Mouse (Mus musculus) neural tube, embryonic 14.5 days (tissue): Measurements from ENCODE around the gene Slc35c2. TPM values are rescaled to one million over a fixed set of nuclear protein-coding genes. Genes with fewer than 3 reads are reported as not detected.

Experiments used
- ATAC-seq: fragments of 200-750 bp; cut with Nextera tagmentation; 2 replicates; pipeline ENCODE4 v1.8.0; 2017; ENCODE audit warnings: low read depth, mild to moderate bottlenecking, moderate TSS enrichment, moderate library complexity
- H3K27ac ChIP-seq: fragments of 300-500 bp; sonication (generic); 2 replicates; pipeline ENCODE4 v1.5.1; 2014; ENCODE audit warnings: low read depth, mild to moderate bottlenecking, control low read depth, low read length, moderate library complexity, mixed read lengths
- H3K27me3 ChIP-seq: fragments of 300-500 bp; sonication (generic); 2 replicates; pipeline ENCODE4 v1.6.1; 2014; ENCODE audit warnings: low read length; ENCODE audit not compliant: control insufficient read depth, insufficient read depth
- H3K36me3 ChIP-seq: fragments of 300-500 bp; sonication (generic); 2 replicates; pipeline ENCODE4 v1.6.1; 2014; ENCODE audit warnings: low read length, mixed read lengths; ENCODE audit not compliant: control insufficient read depth, insufficient read depth
- H3K4me1 ChIP-seq: fragments of 300-500 bp; sonication (generic); 2 replicates; pipeline ENCODE4 v1.6.1; 2014; ENCODE audit warnings: low read length; ENCODE audit not compliant: control insufficient read depth, insufficient read depth
- H3K4me2 ChIP-seq: fragments of 300-500 bp; sonication (generic); 2 replicates; pipeline ENCODE4 v1.6.1; 2014; ENCODE audit warnings: mild to moderate bottlenecking, low read depth, low read length, control low read depth
- H3K4me3 ChIP-seq: fragments of 300-500 bp; sonication (generic); 2 replicates; pipeline ENCODE4 v1.5.1; 2014; ENCODE audit warnings: low read depth, low read length, control low read depth, mixed read lengths
- H3K9ac ChIP-seq: fragments of 300-500 bp; sonication (generic); replicated peaks from 2 replicates; pipeline ENCODE4 v1.6.1; 2014; ENCODE audit warnings: low read depth, mild to moderate bottlenecking, control low read depth, low read length, mixed read lengths
- H3K9me3 ChIP-seq: fragments of 300-500 bp; sonication (generic); 2 replicates; pipeline ENCODE4 v1.6.1; 2016; ENCODE audit warnings: low read length; ENCODE audit not compliant: control insufficient read depth
- WGBS: fragments of 180-500 bp; shearing (Covaris S2); extraction: QIAGEN DNeasy Blood & Tissue Kit; methylation state at CpG from one replicate; pipeline ENCODE4 v1.1.7; 2014; 5-methylcytosine and 5-hydroxymethylcytosine counted together
- polyA plus RNA-seq: library from polyadenylated mRNA; unstranded; fragments of >200 nt; fragmentation: Nextera tagmentation; extraction: Ambion mirVana; gene quantifications from 2 replicates; pipeline ENCODE4 v1.2.1, GENCODE M21; 2014

Slc35c2 gene
- polyA plus RNA-seq, 1 experiment from 2014 or later = 59.0 TPM

DNA sequence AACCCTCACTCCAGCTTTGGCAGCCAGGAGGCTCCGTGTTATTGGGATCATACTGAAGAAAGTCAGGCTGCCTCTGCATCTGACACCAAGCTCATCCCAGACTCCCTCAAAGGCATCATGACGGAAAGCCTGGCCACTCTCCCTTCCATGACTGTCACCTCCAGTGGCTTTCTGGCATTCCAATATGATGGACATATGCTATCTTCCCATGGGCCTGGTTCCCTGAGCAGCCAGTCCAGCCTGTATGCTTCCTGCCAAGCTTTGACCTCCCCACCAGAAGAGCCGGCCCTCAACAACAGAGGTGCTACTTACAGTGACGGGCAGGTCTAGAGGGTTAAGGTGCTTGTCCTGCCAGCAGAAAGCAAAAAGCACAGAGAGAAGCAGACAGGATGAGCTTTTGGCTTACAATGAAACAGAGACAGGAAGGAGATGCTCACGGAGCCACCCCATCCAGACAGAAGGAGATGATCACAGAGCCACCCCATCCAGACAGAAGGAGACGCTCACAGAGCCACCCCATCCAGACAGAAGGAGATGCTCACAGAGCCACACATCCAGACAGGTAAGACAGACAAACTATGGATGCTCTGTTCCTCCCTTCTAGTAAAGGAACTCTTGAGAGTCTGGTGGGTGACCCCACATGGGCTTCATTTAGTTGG is 15.8 kb upstream of the Slc35c2 start:
- Histone ChIP-seq H3K9ac (no peak overlapping the region), H3K9me3 (no peaks in the 10 kb centered on the region), H3K36me3 (peaks cover 48% of the 10 kb centered on the region), H3K27ac (no peak overlapping the region), H3K27me3 (no peaks in the 10 kb centered on the region), H3K4me1 (no peaks in the 10 kb centered on the region), H3K4me3 (no peak overlapping the region), H3K4me2 (no peak overlapping the region)
- WGBS = 92% methylated on average over 6 of the region's 6 CpGs
- ATAC-seq = no peak

- Histone ChIP-seq H3K4me2 (no peak overlapping the region), H3K4me1 (no peaks in the 10 kb centered on the region), H3K27me3 (no peaks in the 10 kb centered on the region), H3K4me3 (no peak overlapping the region), H3K9ac (no peak overlapping the region), H3K9me3 (no peaks in the 10 kb centered on the region), H3K27ac (no peak overlapping the region), H3K36me3 (peaks cover 51% of the 10 kb centered on the region)
- no peak for ATAC-seq
- WGBS = 75% methylated on average over 3 of the region's 3 CpGs
Measured at GRCm38 (mm10) chr2:165301409-165301808, 13.7 kb upstream of the Slc35c2 start.

- WGBS = 73% methylated on average over 6 of the region's 6 CpGs
- H3K27ac ChIP-seq = no peak overlapping the region
- H3K4me3 ChIP-seq = no peak overlapping the region
- peaks cover 56% of the 10 kb centered on the region for H3K36me3 ChIP-seq
- no peak for ATAC-seq
- H3K4me1 ChIP-seq = no peaks in the 10 kb centered on the region
- H3K9ac ChIP-seq = 0 out of 2 replicates have a peak overlapping the region, but pooled peaks have one; percentile 16
- H3K4me2 ChIP-seq = no peak overlapping the region
- H3K9me3 ChIP-seq = no peaks in the 10 kb centered on the region
- H3K27me3 ChIP-seq = no peaks in the 10 kb centered on the region
Measured at GRCm38 (mm10) chr2:165300885-165301284, 13.2 kb upstream of the Slc35c2 start.

DNA sequence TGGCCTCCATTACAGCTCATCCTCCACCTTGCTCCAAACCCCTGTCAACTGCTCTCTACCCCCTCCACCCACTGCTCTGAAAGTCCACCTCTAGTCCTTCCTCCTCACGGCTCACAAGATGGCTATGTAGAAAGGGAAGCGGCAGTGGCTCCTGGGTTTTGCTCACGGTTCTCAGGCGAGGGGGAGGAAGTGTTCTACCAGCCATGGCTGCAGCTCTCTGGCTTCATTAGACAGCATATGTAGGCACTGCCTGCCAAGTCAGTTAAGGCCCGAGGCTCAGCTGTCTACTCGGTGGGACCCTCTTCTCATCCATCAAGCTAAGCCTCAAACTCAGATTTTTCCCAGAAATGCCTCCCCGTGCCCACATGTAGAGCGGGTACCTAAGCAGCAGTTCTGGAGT is 12.8 kb upstream of the Slc35c2 start:
- 70% methylated on average over 8 of the region's 8 CpGs for WGBS
- Histone ChIP-seq H3K36me3 (peaks cover 61% of the 10 kb centered on the region), H3K9ac (no peak overlapping the region), H3K4me1 (no peaks in the 10 kb centered on the region), H3K27me3 (no peaks in the 10 kb centered on the region), H3K9me3 (no peaks in the 10 kb centered on the region), H3K4me3 (no peak overlapping the region), H3K27ac (no peak overlapping the region), H3K4me2 (no peak overlapping the region)
- ATAC-seq = no peak

GRCm38 (mm10) chr2:165297429-165297828 is 9.8 kb upstream of the Slc35c2 start:
- no peak overlapping the region for H3K27ac ChIP-seq
- H3K36me3 ChIP-seq = peaks cover 51% of the 10 kb centered on the region
- no peaks in the 10 kb centered on the region for H3K27me3 ChIP-seq
- H3K9ac ChIP-seq = no peak overlapping the region
- WGBS = 92% methylated on average over 11 of the region's 11 CpGs
- no peak for ATAC-seq
- H3K4me1 ChIP-seq = no peaks in the 10 kb centered on the region
- no peak overlapping the region for H3K4me2 ChIP-seq
- H3K4me3 ChIP-seq = no peak overlapping the region
- H3K9me3 ChIP-seq = no peaks in the 10 kb centered on the region

GRCm38 (mm10) chr2:165296571-165296970 is 8.9 kb upstream of the Slc35c2 start:
- Histone ChIP-seq H3K4me1 (no peaks in the 10 kb centered on the region), H3K4me3 (no peak overlapping the region), H3K9ac (no peak overlapping the region), H3K36me3 (peaks cover 56% of the 10 kb centered on the region), H3K4me2 (no peak overlapping the region), H3K27ac (no peak overlapping the region), H3K9me3 (no peaks in the 10 kb centered on the region), H3K27me3 (no peaks in the 10 kb centered on the region)
- ATAC-seq = no peak
- 90% methylated on average over 18 of the region's 18 CpGs for WGBS

GRCm38 (mm10) chr2:165288315-165289031 is 804 bp upstream of the Slc35c2 start:
- H3K27ac ChIP-seq = peak overlapping the region; percentile 76
- WGBS = 50% methylated on average over 18 of the region's 18 CpGs
- H3K9ac ChIP-seq = peak overlapping the region; percentile 65; the same call in 1 of the 2 replicates
- H3K36me3 ChIP-seq = peaks cover 27% of the 10 kb centered on the region
- H3K4me2 ChIP-seq = peak overlapping the region; percentile 93
- H3K27me3 ChIP-seq = no peaks in the 10 kb centered on the region
- H3K4me3 ChIP-seq = peak overlapping the region; percentile 72; the same call in 1 of the 2 replicates
- peaks cover 18% of the 10 kb centered on the region for H3K4me1 ChIP-seq
- ATAC-seq = peak; percentile 84
- no peaks in the 10 kb centered on the region for H3K9me3 ChIP-seq

DNA sequence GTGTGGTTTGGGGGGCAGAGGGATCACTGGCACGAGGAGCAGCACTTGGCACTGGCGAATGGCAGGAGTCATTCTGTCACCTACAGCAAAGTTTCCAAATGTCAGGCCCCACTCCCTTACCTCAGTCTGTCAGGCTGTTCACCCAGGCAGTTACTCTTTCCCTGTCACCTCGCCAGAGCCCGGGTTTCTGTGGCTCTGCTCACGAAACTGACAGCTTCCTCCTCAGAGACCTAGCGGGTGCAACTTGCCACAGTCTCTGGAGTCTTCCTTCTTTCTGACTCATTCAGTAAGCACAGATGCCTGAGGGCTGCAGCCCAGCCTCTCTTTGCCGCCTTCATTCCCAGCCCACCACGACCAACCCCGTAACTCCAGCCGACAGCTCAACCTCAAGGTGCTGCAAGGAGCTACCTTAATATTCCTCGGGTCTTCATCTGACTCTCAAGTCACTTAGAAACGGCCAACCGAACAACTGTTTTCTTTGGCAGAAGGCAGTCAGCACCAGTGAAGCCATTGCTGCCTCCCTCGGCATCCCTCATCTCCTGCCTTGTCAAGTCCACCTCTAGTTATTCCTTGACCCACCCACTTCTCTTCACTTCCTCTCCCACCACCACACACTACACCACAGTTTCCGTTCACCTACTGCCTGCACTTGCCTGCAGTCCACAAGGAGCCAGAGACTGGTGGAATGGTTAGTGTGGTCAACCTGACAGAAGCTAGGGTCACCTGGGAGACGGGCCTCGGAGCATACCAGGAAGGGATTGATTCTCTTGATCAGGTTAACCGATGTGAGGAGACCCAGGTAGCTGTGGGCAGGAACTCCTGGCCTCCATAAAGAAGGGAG is 1.1 kb downstream of the Slc35c2 start:
- ATAC-seq = no peak
- H3K4me3 ChIP-seq = peak overlapping the region; percentile 72
- peaks cover 22% of the 10 kb centered on the region; the same call in 1 of the 2 replicates for H3K36me3 ChIP-seq
- peak overlapping the region; percentile 93 for H3K4me2 ChIP-seq
- peak overlapping the region; percentile 65 for H3K9ac ChIP-seq
- 71% methylated on average over 18 of the region's 18 CpGs for WGBS
- no peaks in the 10 kb centered on the region for H3K9me3 ChIP-seq
- no peak overlapping the region for H3K27ac ChIP-seq
- no peaks in the 10 kb centered on the region for H3K27me3 ChIP-seq
- H3K4me1 ChIP-seq = peaks cover 18% of the 10 kb centered on the region
